Mouse (Mus musculus): ENCODE measurements around the gene Cideb. TPM values are rescaled to one million over a fixed set of nuclear protein-coding genes. Genes with fewer than 3 reads are reported as not detected.
A peak's percentile ranks its signal among the peaks of the same experiment; 100 is the strongest.

Cideb gene
- polyA plus RNA-seq (2014; fragmentation: Nextera tagmentation; extraction: Ambion mirVana), result 2.9 and 3.6 TPM in 2 replicates

DNA sequence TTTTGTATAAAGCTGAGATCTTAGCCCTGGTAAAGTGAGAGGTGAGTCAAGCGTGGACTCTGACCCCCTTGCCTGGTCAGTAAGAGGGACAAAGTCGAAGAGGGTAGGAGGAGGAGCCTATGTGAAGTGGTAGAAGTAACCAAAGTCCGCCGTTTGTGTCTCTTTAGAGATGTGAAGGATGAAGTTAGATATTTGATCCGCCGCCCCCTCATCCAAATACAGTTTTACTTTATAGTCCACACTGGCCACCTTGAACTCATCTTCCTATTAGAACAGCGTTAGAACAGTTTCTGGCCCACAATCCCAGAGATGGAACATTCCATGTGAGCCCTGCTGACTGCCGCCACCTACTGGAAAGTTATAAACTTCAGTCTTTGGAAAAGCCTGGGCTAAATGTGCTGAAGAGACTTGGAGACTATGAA is at the start of gene Cideb:
Cideb (minus strand) TSS at position 96 of the 422 bp plus-strand sequence.
- Histone ChIP-seq H3K27ac (ENCODE audit: low read depth, low read length) (no peak within 1 kb of the TSS), H3K9ac (ENCODE audit: low read depth, low read length) (no peak within 1 kb of the TSS; the same call in 1 of the 2 replicates), H3K4me2 (replicated peaks; ENCODE audit: low read depth, low read length) (peak within 1 kb of the TSS; percentile 23; the same call in 1 of the 2 replicates), H3K27me3 (ENCODE audit: control insufficient read depth, insufficient read depth, low read length) (peaks cover 5% of the 10 kb centered on the region), H3K36me3 (ENCODE audit: control insufficient read depth, insufficient read depth, low read length) (peaks cover 26% of the 10 kb centered on the region), H3K9me3 (ENCODE audit: control insufficient read depth, low read length) (no peaks in the 10 kb centered on the region), H3K4me1 (ENCODE audit: control insufficient read depth, insufficient read depth, low read length) (no peaks in the 10 kb centered on the region; the same call in 1 of the 2 replicates), H3K4me3 (ENCODE audit: low read length) (no peak within 1 kb of the TSS)
- ATAC-seq (ENCODE audit: low FRiP score, low TSS enrichment), result no peak
- WGBS, result 16% methylated on average over 8 of the region's 8 CpGs

DNA sequence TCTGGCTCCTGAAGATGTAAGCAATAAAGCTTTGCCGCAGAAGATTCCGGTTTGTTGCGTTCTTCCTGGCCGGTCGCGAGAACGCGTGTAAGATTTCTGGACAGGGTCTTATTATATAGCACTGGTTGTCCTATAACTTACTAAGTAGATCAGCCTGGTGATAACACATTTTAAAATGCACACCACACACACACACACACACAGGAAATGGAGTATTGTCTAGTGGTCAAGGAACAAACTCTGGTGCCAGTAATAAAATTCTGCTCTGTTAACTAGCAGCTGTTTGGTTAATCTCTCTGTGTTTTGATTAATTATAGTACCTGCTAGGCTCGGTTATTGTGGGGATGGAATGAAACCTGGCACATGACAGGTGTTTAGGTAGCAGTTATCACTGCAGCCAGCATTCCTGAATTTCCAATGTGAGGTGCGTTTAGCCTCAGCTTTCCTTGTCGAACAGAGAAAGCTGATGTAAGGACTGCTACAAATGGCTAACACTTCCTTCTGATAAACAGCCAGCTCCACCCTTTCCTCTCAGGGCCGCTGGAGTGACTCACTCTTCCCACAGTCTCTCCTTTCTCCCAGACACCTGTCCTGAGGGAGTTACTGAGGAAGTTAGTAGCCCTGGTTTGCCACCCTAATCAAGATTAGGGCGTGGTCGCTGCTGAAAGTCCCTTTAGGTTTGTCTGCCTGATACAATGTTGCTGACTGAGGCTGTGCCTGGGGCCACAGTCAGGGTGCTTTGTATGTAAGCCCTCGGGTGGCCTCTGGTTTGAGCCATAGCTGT is 37.3 kb upstream of the Cideb start:
- 78% methylated on average over 15 of the region's 15 CpGs for WGBS
- no peak overlapping the region for H3K4me3 ChIP-seq (ENCODE audit: low read length)
- no peak overlapping the region for H3K27ac ChIP-seq (ENCODE audit: low read depth, low read length)
- no peaks in the 10 kb centered on the region for H3K36me3 ChIP-seq (ENCODE audit: control insufficient read depth, insufficient read depth, low read length)
- ATAC-seq (ENCODE audit: low FRiP score, low TSS enrichment), result no peak
- no peaks in the 10 kb centered on the region for H3K9me3 ChIP-seq (ENCODE audit: control insufficient read depth, low read length)
- H3K4me1 ChIP-seq (ENCODE audit: control insufficient read depth, insufficient read depth, low read length), result no peaks in the 10 kb centered on the region
- H3K9ac ChIP-seq (ENCODE audit: low read depth, low read length), result no peak overlapping the region
- H3K27me3 ChIP-seq (ENCODE audit: control insufficient read depth, insufficient read depth, low read length), result no peaks in the 10 kb centered on the region
- H3K4me2 ChIP-seq (replicated peaks; ENCODE audit: low read depth, low read length), result no peak overlapping the region

DNA sequence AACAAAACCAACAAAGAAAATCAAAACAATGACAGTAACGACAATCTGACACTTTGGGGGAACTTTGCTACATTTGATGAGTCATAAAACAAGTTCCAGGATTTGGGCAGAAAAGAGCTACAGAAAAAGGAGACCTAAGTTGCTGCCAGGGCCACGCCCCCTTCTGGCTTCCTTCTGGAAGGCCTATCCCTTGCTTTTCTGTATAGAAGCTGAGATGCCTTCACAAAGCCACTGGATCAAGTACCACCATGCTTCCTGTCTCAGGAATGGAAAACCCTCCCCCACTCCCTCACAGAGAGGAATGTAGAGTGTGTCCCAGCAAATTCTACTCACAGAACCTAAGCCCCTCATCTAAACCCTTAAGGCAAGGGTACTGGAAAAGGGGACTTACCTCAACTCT is 35.7 kb upstream of the Cideb start:
- WGBS, result 70% methylated on average over 2 of the region's 2 CpGs
- no peaks in the 10 kb centered on the region for H3K36me3 ChIP-seq (ENCODE audit: control insufficient read depth, insufficient read depth, low read length)
- H3K9ac ChIP-seq (ENCODE audit: low read depth, low read length), result no peak overlapping the region
- H3K4me3 ChIP-seq (ENCODE audit: low read length), result no peak overlapping the region
- H3K27me3 ChIP-seq (ENCODE audit: control insufficient read depth, insufficient read depth, low read length), result no peaks in the 10 kb centered on the region
- H3K4me1 ChIP-seq (ENCODE audit: control insufficient read depth, insufficient read depth, low read length), result no peaks in the 10 kb centered on the region
- H3K9me3 ChIP-seq (ENCODE audit: control insufficient read depth, low read length), result no peaks in the 10 kb centered on the region
- ATAC-seq (ENCODE audit: low FRiP score, low TSS enrichment), result no peak
- H3K27ac ChIP-seq (ENCODE audit: low read depth, low read length), result no peak overlapping the region
- H3K4me2 ChIP-seq (replicated peaks; ENCODE audit: low read depth, low read length), result no peak overlapping the region

DNA sequence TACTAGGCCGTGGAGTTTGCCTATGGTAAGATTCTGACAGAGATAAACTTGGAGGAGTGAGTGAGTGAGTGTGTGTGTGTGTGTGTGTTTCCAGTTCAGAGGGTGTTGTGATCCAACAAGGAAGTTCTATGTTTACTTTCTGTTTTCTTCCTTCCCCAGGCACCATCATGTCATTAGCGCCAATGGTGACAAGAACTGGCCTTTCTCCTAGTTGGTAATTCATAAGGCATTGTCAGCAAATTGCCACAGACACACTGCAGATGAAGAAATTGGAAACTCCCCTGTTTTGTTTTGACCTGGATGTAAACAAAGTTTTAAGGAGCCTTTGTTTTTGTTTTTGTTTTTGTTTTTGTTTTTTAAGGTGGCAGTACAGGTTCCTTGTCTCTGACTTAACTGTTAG is 35.2 kb upstream of the Cideb start:
- H3K36me3 ChIP-seq (ENCODE audit: control insufficient read depth, insufficient read depth, low read length), result no peaks in the 10 kb centered on the region
- H3K27ac ChIP-seq (ENCODE audit: low read depth, low read length), result no peak overlapping the region
- H3K9ac ChIP-seq (ENCODE audit: low read depth, low read length), result no peak overlapping the region
- H3K4me3 ChIP-seq (ENCODE audit: low read length), result no peak overlapping the region
- no peaks in the 10 kb centered on the region for H3K27me3 ChIP-seq (ENCODE audit: control insufficient read depth, insufficient read depth, low read length)
- no peaks in the 10 kb centered on the region for H3K9me3 ChIP-seq (ENCODE audit: control insufficient read depth, low read length)
- ATAC-seq (ENCODE audit: low FRiP score, low TSS enrichment), result no peak
- WGBS, result 55% methylated on average over 2 of the region's 2 CpGs
- H3K4me2 ChIP-seq (replicated peaks; ENCODE audit: low read depth, low read length), result no peak overlapping the region
- no peaks in the 10 kb centered on the region for H3K4me1 ChIP-seq (ENCODE audit: control insufficient read depth, insufficient read depth, low read length)

DNA sequence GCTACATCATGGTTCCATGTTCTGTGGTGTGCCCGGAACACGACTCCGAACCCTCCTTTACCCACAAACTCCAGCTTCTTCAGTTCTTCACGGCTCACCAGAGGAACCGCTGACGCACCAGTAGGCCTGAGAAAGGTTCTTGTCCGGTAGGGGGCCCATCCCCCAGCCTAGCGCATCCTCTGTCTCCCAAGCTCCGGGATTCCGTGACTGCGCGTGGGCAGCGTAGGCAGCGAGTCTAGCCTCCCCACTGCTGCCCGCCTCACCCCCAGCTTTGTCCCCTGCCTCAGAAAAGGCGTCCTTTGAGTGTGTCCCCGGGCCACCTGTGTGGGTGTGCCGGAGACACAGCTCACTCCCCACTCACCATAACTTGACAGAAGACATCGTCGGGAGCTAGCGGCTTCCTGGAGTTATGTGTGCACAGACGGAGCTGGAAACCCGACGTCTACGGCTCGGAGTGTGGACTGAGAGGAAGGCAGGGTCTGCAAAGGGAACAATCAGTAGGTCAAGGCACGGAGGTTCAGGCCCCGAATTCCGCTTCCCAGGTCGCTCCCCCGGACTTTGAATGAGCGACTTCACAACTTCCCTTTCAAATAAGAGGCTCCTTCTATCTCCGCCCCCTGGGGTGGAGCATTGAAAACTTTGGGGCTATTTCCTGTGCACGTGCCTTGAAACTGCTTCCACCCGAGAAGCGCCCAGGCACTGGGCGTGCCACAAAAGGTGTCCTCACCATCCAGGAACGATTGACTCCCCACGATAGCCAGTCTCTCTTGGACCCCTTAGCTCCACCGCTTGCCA is 30.2 kb upstream of the Cideb start, which contains the start of gene Ripk3:
Ripk3 (minus strand) TSS at position 610 of the 795 bp plus-strand sequence.
- peak; percentile 24; the same call in 1 of the 2 replicates for ATAC-seq (ENCODE audit: low FRiP score, low TSS enrichment)
- Histone ChIP-seq H3K27me3 (ENCODE audit: control insufficient read depth, insufficient read depth, low read length) (no peaks in the 10 kb centered on the region), H3K36me3 (ENCODE audit: control insufficient read depth, insufficient read depth, low read length) (no peaks in the 10 kb centered on the region), H3K4me1 (ENCODE audit: control insufficient read depth, insufficient read depth, low read length) (peaks cover 7% of the 10 kb centered on the region), H3K9me3 (ENCODE audit: control insufficient read depth, low read length) (no peaks in the 10 kb centered on the region), H3K4me3 (ENCODE audit: low read length) (peak within 1 kb of the TSS; percentile 45), H3K9ac (ENCODE audit: low read depth, low read length) (peak within 1 kb of the TSS; percentile 40; the same call in 1 of the 2 replicates), H3K4me2 (replicated peaks; ENCODE audit: low read depth, low read length) (peak within 1 kb of the TSS; percentile 52), H3K27ac (ENCODE audit: low read depth, low read length) (no peak within 1 kb of the TSS)
- 4% methylated on average over 40 of the region's 40 CpGs for WGBS

DNA sequence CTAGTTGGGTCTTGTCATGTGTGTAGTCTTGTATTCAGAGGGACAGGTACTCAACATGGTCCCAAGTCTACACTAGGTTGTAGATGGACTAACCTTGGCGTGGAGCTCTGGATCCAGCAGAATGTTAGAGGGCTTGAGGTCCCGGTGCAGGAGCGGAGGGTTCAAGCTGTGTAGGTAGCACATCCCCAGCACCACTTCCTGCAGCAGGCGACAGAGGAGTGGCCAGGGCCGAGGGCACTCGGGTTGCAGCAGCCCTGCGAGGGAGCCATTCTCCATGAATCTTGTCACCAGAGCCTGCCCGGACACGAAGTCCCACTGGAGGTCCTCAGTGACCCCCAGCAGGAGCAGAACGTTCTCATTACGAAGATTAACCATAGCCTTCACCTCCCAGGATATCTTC is 29.5 kb upstream of the Cideb start:
- Histone ChIP-seq H3K4me2 (replicated peaks; ENCODE audit: low read depth, low read length) (peak overlapping the region; percentile 52), H3K4me1 (ENCODE audit: control insufficient read depth, insufficient read depth, low read length) (peaks cover 9% of the 10 kb centered on the region), H3K9me3 (ENCODE audit: control insufficient read depth, low read length) (no peaks in the 10 kb centered on the region), H3K4me3 (ENCODE audit: low read length) (peak overlapping the region; percentile 45), H3K36me3 (ENCODE audit: control insufficient read depth, insufficient read depth, low read length) (no peaks in the 10 kb centered on the region), H3K9ac (ENCODE audit: low read depth, low read length) (no peak overlapping the region), H3K27ac (ENCODE audit: low read depth, low read length) (no peak overlapping the region), H3K27me3 (ENCODE audit: control insufficient read depth, insufficient read depth, low read length) (no peaks in the 10 kb centered on the region)
- no peak for ATAC-seq (ENCODE audit: low FRiP score, low TSS enrichment)
- 27% methylated on average over 11 of the region's 11 CpGs for WGBS

DNA sequence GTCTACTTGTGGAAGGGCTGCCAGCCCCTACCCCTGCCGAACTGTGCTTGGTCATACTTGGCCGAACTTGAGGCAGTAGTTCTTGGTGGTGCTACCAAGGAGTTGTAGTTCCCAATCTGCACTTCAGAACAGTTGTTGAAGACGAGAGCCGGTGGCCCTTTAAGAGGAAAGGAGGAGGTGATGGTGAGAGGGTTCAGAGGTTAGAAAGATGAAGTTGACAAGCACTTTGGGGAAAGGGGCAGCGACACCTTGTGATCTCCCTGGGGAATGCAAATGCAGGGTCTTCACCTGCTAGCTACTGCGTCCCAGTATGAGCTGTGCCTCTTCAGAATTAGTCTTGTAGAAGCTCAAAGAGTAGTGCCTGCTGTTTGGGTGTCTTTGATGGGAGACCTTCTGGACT is 26.9 kb upstream of the Cideb start:
- H3K4me1 ChIP-seq (ENCODE audit: control insufficient read depth, insufficient read depth, low read length), result peaks cover 12% of the 10 kb centered on the region
- no peaks in the 10 kb centered on the region for H3K36me3 ChIP-seq (ENCODE audit: control insufficient read depth, insufficient read depth, low read length)
- ATAC-seq (ENCODE audit: low FRiP score, low TSS enrichment), result no peak
- no peak overlapping the region for H3K4me3 ChIP-seq (ENCODE audit: low read length)
- H3K4me2 ChIP-seq (replicated peaks; ENCODE audit: low read depth, low read length), result no peak overlapping the region
- no peaks in the 10 kb centered on the region for H3K9me3 ChIP-seq (ENCODE audit: control insufficient read depth, low read length)
- 39% methylated on average over 6 of the region's 6 CpGs for WGBS
- peaks cover 7% of the 10 kb centered on the region; the same call in 1 of the 2 replicates for H3K27me3 ChIP-seq (ENCODE audit: control insufficient read depth, insufficient read depth, low read length)
- no peak overlapping the region for H3K9ac ChIP-seq (ENCODE audit: low read depth, low read length)
- no peak overlapping the region for H3K27ac ChIP-seq (ENCODE audit: low read depth, low read length)

DNA sequence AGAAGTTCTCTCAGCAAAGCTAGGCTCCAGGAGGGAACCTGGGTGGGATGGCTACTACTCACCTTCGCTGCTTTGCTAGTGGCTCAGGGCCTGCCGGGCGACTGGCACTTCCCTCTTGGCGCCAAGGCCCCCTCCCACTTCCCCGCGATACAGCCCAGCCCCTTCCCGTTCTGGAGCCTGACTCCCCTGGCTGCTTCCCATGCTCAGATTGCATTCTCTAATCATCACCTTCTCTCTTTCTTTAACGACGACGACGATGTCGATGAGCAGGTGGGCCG is 25.6 kb upstream of the Cideb start, which contains the start of gene Adcy4:
Adcy4 (minus strand) TSS at position 138 of the 278 bp plus-strand sequence.
- H3K27ac ChIP-seq (ENCODE audit: low read depth, low read length), result peak within 1 kb of the TSS; percentile 76
- peak within 1 kb of the TSS; percentile 66 for H3K4me2 ChIP-seq (replicated peaks; ENCODE audit: low read depth, low read length)
- peak within 1 kb of the TSS; percentile 53 for H3K9ac ChIP-seq (ENCODE audit: low read depth, low read length)
- no peaks in the 10 kb centered on the region for H3K9me3 ChIP-seq (ENCODE audit: control insufficient read depth, low read length)
- H3K27me3 ChIP-seq (ENCODE audit: control insufficient read depth, insufficient read depth, low read length), result peaks cover 7% of the 10 kb centered on the region; the same call in 1 of the 2 replicates
- H3K36me3 ChIP-seq (ENCODE audit: control insufficient read depth, insufficient read depth, low read length), result no peaks in the 10 kb centered on the region
- H3K4me1 ChIP-seq (ENCODE audit: control insufficient read depth, insufficient read depth, low read length), result peaks cover 12% of the 10 kb centered on the region
- 3% methylated on average over 13 of the region's 13 CpGs for WGBS
- peak within 1 kb of the TSS; percentile 44 for H3K4me3 ChIP-seq (ENCODE audit: low read length)
- ATAC-seq (ENCODE audit: low FRiP score, low TSS enrichment), result 0 out of 2 replicates have a peak, but pooled peaks have one; percentile 16

Measured in kidney, embryonic 14.5 days (tissue).